Mouse (Mus musculus) adrenal gland, postnatal 4 days (tissue): ENCODE measurements around the gene Egfl7. TPM values are rescaled to one million over a fixed set of nuclear protein-coding genes. Genes with fewer than 3 reads are reported as not detected.

Experiments used
- DNase-seq, 2 experiments: peaks; one replicate each; pipeline ENCODE4 v3.0.0; 2021 to 2022; ENCODE audit warnings: low spot score in 2 of 2, mixed read lengths in 2 of 2
- total RNA-seq, 2 experiments: library from RNA; stranded (reverse); gene quantifications; 2 replicates each; pipeline ENCODE4 v1.2.3; 2021

The Egfl7 gene
- total RNA-seq, 2 experiments from 2014 or later, result 265 to 295 TPM

DNA sequence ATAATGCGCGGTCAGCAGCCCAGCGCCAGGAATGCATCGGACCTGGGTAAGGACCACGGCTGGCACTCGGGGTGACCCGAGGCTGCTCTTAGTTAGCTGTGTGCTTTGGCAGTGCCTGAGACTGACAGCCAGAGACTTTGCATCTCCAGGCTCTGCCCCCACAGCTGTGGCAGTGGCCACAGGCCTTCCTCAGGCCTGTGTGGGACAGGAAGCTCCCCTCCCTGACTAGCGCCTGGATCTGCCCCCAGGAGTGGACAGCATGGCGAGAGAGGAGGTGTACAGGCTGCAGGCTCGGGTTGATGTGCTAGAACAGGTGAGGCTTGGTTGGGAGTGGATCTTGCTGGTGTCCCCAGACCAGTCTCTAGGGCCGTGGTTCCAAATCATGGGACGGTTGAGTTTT, 11.6 kb downstream of the Egfl7 start:
- DNase-seq, result no peak

DNA sequence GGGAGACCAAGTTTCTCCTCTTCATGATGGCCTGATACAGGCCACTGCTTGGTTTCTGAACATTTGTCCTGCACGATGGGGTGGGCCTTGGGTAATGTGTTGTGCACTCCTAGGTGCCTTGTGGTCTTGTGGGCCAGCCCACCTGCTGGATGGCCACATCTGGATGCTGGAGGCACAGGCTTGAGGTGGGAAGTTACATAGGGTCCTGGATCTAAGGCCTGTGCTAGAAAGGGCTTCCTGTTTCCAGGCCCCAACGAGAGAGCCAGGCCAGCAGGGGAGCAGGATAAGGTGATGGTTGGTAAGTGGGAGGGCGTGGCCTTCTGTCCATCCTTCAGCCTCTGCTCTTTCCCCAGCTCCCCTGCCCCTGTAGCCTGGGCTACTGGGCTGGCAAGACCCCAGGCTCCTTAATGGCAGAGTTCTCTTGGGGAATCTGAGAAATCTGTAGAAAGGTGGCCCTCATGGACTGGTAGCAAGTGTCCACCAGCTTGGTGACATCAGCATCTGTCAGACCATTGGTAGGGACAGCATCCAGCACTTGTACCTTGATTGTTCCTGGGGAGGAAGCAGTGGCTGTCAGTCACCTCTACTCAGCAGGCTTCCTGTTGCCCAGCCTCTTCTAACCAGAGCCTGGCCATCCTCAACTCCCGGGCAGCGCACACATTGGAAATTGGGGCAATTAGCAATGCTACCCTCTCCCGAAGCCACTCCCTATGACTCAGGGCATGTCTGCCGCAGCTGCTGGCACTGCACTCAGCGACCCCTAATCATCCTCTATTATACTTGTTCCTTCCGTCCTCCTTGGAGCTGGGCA, 13.6 kb downstream of the Egfl7 start:
- DNase-seq, result no peak

DNA sequence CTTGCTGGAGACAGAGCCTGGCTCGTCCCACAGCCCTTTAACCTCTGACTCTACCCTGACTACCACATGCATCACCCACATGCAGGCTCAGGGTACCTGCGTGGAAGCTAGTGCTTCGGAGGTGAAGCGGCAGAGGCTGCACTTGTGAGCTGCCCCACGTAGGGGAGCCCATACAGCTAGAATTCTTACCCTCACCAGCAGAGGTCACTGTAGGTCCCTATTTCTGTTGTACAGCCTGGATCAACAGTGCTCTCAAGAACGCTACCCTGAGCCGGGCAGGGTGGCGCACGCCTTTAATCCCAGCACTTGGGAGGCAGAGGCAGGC, 14.2 kb downstream of the Egfl7 start:
- DNase-seq, result no peak

DNA sequence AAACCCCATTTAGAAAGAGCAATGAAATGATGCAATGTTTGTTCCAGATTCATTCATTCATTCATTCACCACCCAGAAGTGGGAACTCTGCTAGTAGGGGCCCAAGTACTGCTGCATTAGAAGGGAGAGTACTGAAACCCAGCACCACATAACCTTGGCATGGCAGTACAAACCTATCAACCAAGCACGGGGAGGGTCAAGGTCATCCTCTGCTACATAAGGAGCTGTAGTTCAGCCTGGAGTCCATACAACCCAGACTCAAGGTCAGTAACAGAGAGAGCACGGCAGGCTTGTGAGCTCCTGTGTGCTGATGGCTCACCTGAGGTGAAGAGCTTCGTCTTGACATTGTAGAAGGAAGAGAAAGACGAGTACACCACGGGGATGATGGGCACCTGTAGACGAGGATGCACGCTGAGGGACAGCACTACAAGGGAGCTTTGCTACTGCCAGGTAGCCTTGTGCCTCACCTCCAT, 14.7 kb downstream of the Egfl7 start:
- no peak for DNase-seq

DNA sequence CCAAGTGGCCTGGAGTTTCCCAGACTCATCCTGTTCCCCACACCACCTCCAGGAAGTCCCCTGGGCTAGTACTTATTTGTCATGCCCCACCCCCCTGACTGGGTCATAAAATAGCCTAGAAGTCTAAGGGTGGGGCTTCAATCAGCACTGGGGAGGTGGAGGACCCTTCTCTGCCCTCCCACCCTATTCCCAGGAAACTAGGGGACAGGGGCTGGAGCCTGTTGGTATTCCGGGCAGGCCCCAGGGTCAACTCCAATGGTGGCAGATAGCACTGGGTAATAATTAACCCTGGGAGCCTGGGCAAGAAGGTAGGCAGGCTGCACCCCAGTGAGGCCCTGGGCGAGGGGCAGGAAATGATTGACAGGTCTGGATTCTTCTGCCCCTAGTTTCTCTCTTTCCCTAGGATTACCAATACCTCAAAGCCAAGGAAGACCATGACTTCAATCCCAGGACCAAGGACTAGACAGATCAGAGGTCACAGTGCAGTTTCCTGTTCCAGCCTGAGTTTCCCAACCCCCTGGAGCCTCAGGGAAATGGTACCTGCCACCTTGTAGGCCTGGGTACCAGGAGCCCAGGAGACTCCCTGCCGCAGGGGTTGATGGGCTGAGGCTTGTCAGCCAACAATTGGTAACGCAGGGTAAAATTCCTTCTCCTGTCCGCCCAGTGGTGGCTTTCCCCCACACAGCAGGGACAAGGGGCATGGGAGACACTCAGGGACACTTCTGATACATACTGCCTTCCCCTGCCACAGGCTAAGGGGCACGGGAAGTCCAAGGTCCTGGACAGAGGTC, 15.3 kb downstream of the Egfl7 start:
- DNase-seq, result no peak

DNA sequence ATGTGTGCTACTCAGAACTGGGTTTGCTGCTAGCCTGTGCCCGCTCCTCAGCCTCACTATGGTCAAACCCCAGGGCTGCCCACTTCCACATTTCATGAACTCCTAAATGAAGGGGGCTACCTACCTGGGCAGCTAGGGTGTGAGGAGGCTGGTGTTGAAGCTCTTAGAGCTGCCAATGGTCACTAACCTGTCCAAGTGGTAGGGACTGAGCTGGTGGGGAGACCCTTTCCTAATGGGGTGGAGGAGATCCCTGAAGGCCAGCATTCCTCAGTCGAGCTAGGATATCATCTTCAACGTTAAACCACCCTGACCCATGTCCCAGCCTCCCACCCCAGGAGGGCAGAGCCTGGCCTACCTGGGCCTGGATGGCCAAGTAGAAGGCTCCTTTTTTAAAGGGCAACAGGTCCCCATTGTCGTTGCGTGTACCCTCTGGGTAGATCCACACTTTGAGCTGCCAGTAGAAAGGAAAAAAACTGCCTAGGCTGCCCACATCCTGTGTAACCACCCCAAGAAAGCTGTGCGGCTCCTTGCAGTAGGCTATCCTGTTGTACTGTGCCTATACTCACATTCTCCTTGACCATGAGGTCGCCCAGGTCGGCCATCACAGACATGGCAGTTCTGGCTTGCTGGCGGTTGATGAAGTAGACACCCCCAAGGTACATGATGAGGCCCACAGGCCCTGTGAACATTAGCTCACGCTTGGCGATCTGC, 16.1 kb downstream of the Egfl7 start:
- no peak for DNase-seq

DNA sequence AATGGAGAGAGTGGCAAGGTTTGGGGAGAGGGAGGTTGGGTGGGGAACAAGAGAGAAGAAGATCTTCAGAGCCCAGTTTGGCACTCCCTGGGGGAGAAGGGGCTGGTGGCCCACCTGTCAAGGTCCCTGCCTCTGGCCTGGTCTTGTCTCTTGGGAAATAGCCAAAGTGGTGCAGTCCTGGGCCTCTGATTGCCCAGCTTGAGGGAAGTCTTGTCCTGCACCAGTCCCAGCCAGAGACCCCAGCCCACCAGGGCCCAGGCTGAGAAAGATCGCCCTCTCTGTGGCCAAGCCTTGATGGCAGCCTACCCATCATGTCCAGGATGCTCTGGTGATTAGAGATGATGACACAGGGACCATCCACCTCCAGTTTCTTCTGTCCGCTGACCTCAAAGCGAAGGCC, 17.1 kb downstream of the Egfl7 start:
- no peak for DNase-seq

DNA sequence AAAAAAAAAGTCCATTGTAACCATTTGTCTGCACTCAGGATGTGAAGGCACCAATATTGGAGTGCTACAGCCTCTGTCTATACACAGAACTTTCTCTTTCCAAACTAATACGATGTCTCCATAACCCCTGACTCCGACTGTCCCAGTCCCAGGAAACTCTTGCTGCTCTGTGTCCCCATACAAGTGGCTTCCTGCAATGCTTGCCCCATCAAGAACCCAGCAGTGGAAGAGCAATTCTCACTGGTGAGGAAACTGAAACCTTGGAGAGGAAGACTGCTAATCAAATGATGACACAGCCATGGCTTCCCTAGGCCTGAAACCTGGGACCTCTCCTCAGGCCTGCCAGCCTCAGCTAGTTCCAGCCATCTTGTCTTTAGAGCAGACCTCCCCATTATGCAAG, 18.0 kb downstream of the Egfl7 start:
- no peak for DNase-seq

DNA sequence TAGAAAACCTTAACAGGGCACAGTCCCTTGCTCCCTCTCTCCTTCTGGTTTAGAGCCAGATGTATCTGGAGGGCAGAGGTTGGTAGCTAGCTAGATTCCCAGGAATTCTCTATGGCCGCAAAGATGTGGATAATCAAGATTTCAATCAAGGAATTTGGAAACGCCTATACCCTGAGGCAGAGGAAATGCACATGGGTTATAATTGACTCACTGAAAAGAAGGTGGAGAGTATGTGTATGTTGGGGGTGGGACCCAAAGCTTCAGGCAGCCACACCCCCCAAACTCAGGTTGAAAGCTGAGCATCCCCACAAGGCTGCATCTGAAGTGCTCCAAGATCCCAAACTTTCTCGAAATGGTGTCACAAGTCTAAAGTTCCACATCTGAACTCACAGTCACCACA, 18.6 kb downstream of the Egfl7 start:
- no peak for DNase-seq

DNA sequence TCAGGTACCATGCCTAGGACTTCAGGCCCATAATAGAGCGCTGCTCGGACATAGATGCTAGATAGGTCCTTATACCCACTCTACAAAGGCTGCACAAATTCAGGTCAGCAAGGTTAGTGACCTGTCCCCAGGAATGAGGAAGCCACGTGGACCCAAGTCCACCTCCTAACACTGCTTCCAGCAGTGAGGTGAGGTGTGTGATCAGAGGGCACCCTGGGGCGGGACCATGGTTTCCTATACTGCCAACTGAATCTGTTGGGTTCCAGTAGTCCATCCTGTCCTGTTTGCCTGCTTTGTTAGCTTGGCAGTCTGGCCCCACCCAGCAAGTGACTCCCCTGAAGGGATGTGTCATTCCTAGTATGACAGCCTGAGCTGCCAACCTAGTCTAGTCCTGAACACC, 20.2 kb downstream of the Egfl7 start:
- no peak for DNase-seq

DNA sequence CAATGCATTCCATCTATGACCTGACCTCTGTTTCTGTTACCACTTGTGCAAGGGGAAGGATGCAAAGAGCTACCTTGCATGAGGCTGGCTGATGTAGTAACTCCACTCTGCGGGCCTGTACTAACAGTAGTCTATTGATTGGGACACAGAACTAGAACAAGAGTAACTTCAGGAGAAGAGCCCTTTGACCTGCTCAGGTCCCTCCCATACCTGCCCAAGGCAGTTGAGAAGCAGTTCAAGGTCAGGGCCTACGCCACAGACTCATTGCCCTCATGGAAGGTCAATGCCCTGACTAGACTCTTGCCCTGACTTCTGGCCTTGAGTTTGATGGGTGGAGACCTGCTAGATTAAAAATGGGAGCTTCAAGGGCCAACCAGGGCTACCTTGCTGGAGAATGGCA, 20.9 kb downstream of the Egfl7 start:
- DNase-seq, result no peak

DNA sequence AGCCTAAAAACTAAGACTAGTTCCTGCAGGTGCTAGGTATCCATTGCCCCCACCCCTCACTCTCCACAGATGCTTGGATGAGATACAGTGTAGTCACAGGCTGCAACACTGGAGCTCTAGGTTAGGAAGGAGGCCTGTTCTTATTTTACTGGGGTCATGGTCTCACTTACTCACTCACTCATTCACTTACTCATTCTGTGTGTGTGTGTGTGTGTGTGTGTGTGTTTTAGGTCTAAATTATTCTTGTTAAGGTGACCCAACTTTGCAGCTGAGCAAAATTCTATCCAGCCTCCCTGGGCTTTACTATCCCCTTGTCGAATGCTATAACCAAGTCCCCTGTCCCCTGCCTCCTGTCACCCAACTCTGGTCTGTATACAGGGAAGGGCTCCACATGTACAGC, 21.8 kb downstream of the Egfl7 start:
- DNase-seq, result no peak

DNA sequence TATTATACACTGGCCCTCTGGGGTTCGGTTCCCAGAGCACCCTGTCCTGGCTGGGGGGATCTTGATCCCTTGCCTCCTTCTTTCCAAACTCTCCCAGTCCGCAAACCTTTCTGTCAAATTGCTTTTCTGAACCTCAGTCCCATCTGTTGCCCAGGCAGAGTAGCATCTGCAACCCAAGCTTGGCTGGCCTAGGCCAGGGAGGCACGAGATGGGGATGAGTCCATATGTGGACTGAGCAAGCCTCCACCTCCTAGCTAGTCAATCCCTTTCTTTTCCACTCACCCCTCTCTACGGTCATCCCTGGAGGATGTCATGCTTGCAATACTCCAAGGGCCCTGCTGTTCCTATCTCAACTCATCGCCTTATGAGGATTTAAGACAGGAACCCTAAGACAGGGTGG, 22.8 kb downstream of the Egfl7 start:
- DNase-seq, result no peak

DNA sequence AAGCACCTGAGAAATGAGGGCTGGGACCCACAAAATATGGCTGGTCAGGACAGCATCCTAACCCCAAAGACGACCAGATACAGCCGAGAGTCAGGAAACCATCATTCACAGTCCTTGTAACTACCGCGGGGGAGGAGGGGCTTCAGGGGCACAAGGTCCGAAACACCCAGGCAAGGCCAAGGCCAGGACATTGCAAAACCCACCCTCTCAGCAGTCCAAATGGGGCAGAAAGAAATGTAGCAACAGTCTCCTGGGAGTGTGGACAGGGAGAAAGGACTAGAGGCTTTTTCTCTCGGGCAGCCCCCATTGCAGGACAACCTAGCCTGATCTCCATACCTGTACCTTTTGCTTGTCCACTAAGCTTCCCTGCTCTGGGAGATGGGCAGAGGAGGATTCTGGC, 23.3 kb downstream of the Egfl7 start:
- peak in 1 of 2 experiments; percentile 49 for DNase-seq

DNA sequence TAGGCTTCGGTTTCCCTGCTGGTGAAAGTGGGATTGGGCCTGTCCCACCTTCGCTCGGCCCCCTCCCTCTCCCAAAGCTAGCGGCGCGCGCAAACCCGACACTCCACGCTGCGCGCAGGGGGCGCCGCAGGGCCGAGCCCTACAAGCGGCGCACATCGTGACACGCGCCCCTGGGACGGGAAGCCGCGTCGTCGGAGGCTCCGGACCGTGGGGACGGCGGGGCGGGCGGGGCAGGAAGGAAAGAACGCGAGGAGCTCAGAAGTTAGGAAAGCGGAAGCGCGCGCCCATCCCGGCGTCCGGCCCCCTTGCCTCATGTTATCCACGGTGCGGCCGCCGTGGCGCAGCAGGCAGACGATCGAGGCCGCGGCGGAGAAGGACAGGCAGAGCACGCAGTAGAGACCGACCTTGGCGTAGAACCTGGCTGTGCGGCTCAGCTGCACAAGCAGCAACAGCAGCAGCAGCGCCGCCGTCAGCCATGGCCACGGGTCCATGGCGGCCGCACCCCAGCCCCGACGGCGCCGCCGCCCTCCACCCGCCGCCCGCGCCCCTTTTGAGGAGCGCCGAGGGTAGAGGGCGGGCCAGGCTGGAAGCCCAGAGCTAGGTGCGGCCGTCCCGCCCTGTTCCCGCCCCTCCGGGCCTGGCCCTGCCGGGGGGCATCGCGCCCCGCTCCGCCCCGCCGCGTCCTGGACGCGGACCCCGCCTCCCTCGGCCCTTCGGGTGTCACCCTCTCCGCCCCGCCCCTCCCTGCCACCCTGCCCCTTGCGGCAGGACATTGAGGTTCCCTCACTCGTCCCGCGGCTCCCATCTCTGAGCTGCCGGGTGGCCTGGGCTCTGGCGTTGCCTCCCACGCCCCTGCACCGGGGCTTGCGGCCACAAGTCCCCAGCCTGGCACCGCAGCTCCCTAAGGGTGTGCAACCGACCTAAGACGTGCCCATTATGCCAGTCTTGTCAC, 24.2 kb downstream of the Egfl7 start, which contains the start of gene Agpat2:
Gene Agpat2 (minus strand): TSS at position 698 of the 952 bp plus-strand sequence.
- DNase-seq, result peak; percentile 63 to 84

DNA sequence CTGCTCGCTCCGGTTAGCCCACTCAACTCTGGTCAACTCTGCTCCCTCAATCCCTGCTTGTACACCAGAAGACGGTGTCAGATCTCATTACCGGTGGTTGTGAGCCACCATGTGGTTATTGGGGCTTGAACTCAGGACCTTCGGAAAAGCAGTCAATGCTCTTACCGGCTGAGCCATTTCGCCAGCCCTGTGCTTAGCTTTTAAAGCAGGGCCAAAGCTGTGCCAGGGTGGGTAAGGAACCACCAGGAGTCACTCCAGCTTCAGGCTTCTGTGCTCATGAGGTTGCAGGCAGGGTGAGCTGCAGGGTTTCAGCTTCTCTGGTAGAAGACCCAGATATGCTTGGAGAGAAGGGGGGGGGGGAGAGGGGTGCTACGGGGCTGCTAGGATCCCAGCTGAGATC, 25.5 kb downstream of the Egfl7 start:
- DNase-seq, result no peak

DNA sequence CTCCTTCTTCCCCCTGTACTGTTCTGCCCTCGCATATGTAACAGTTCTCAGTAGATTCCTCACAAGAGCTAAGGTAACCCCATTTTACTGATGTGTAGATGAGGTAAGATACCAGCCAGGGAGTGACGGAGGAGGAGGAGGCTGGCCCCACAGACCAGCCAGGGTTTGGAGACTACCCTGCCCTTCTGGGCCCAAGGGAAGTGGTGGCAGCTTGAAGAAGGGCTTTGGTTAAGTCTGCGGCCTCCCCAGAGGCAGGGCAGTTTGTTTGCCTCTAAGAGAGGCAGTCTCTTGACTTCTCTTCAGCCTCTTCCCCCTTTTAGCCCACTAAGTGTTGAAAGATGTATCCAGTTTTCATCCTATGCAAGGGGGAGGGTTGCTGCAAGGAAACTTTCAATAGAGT, 26.8 kb downstream of the Egfl7 start:
- no peak for DNase-seq

DNA sequence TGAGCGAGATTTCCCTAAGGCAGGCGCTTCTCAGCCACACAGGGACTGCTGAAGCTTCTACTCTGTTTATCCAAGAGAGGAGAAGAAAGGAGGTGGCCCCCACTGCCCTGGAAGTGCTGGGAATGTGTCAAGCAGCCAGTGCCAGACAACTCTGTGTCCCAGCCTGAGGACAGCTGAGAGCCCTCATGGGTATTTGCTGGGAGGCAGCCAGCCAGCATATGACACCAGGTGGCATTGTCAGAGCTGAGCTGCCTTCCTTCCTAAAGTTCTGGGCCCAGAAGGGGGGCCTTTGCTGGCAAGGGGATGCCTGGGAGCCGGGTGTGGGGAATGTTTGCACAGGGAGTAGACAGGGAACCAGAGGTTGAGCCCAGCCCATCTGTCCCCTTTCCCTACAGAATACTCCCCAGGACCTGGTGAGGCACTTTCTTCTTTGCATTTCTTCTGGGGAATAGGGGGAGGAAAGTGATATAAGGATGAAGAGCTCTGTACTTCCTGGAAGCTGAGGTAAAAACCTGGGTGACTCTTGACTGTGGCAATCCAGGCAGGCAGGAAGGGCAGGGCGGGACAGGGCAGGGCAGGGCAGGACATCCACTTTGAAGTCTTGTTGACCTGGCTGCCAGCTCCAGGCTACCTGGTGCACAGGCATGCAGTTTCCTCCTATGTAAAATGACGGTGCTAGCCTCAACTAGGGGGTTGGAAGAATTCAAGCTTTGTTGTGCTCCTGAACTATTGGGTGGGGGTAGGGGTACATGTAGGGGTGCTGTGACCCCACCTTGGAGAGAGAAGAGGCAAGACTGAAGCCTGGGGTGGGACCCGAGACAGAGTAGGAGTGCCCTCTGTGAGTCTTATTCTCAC, 27.5 kb downstream of the Egfl7 start:
- no peak for DNase-seq

DNA sequence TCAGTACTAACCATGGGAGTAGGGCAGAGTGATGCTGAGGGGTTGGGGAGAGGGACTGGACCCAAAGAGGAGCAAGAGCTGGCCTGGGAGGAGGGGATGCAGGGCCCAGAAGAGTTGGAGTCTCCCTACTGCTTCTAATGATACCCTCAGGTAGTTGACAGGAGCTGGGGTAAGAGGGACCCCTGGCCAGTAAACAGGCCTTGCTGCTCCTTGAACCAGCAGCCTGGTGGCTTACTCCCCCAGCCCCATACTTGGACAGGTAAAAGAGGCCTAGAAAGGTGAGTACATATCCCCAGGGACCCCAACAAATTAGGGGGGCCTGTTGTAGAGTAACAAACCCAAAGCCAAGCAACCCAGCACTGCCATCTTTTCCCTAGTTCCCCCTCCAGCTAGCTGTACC, 29.0 kb downstream of the Egfl7 start:
- no peak for DNase-seq

DNA sequence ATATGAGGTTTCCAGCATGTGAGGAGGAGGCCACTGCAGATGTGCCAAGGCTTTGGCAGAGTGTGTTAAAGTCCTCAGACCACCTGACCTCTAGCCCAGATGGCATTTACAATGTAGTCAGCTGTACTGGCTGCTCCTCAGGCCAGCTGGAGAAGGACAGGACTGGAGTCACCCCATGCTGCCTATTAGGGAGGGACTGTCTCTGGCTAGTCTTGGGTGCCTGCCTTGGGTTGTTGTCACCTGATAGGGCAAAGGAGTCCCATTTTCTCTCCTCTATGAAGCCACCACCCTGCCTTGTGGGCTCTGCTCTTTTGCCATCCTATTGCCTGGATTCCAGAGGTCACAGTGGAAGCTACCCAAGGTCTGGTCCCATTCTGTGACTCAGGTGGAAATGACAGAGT, 29.4 kb downstream of the Egfl7 start:
- no peak for DNase-seq
